Mouse (Mus musculus) T-helper 1 cell (primary cell): Measurements from ENCODE around the gene Nbeal1.
"Not testable (repeated sequence)": the region's sequence is repeated elsewhere in the genome, so short reads cannot be mapped to it uniquely, and the experiment has no call there.

Experiments
- in situ Hi-C: fragments of 300-600 bp; cut with MboI, MseI; formaldehyde crosslinking; loops from one replicate; pipeline ENCODE4 v1.15.1; 2025; ENCODE audit warnings: high pct_unique_total_duplicates

Nbeal1 gene

GRCm38 (mm10) chr1:60179932-60180783, at the start of gene Nbeal1:
Gene Nbeal1, plus strand, starts transcription at chr1:60180599.
- in situ Hi-C loops: no loop called here

- in situ Hi-C loops: no loop called here
Measured at GRCm38 (mm10) chr1:60137346-60137745, 43.1 kb upstream of the Nbeal1 start.

GRCm38 (mm10) chr1:60152700-60153099, 27.7 kb upstream of the Nbeal1 start:
- in situ Hi-C loops: loop anchor here (10.0 kb wide), 1 partner anchor 122 kb away; no protein-coding TSS in a partner anchor

GRCm38 (mm10) chr1:60156651-60157050, 23.7 kb upstream of the Nbeal1 start:
- in situ Hi-C loops: loop anchor here (10.0 kb wide), 1 partner anchor 118 kb away; no protein-coding TSS in a partner anchor

GRCm38 (mm10) chr1:60158411-60158810, 22.0 kb upstream of the Nbeal1 start:
- in situ Hi-C loops: loop anchor here (10.0 kb wide), 1 partner anchor 116 kb away; no protein-coding TSS in a partner anchor

- in situ Hi-C loops: loop anchor here (10.0 kb wide), 1 partner anchor 781 kb away; no protein-coding TSS in a partner anchor
Measured at GRCm38 (mm10) chr1:60163676-60164075, 16.7 kb upstream of the Nbeal1 start.

- in situ Hi-C loops: loop anchor here (10.0 kb wide), 1 partner anchor 775 kb away; no protein-coding TSS in a partner anchor
Measured at GRCm38 (mm10) chr1:60169626-60170025, 10.8 kb upstream of the Nbeal1 start.

- in situ Hi-C loops: no loop called here
Measured at GRCm38 (mm10) chr1:60170251-60170650, 10.1 kb upstream of the Nbeal1 start.

- in situ Hi-C loops: no loop called here
Measured at GRCm38 (mm10) chr1:60173119-60173518, 7.3 kb upstream of the Nbeal1 start.

- in situ Hi-C loops: not testable (repeated sequence)
Measured at GRCm38 (mm10) chr1:60177814-60178213, 2.6 kb upstream of the Nbeal1 start.

- in situ Hi-C loops: no loop called here
Measured at GRCm38 (mm10) chr1:60179376-60179775, 1.0 kb upstream of the Nbeal1 start.

GRCm38 (mm10) chr1:60180784-60181221, 404 bp downstream of the Nbeal1 start:
- in situ Hi-C loops: no loop called here

- in situ Hi-C loops: no loop called here
Measured at GRCm38 (mm10) chr1:60188454-60188853, 8.1 kb downstream of the Nbeal1 start.

- in situ Hi-C loops: no loop called here
Measured at GRCm38 (mm10) chr1:60196813-60197212, 16.4 kb downstream of the Nbeal1 start.

GRCm38 (mm10) chr1:60199006-60199405, 18.6 kb downstream of the Nbeal1 start:
- in situ Hi-C loops: no loop called here

GRCm38 (mm10) chr1:60236261-60236660, 55.9 kb downstream of the Nbeal1 start:
- in situ Hi-C loops: no loop called here

GRCm38 (mm10) chr1:60240430-60240829, 60.0 kb downstream of the Nbeal1 start:
- in situ Hi-C loops: no loop called here

- in situ Hi-C loops: no loop called here
Measured at GRCm38 (mm10) chr1:60268113-60268512, 87.7 kb downstream of the Nbeal1 start.

GRCm38 (mm10) chr1:60269314-60269713, 88.9 kb downstream of the Nbeal1 start:
- in situ Hi-C loops: no loop called here

- in situ Hi-C loops: loop anchor here (10.0 kb wide), 1 partner anchor 118 kb away; no protein-coding TSS in a partner anchor
Measured at GRCm38 (mm10) chr1:60272471-60272870, 92.1 kb downstream of the Nbeal1 start.

- in situ Hi-C loops: no loop called here
Measured at GRCm38 (mm10) chr1:60293921-60294320, 113.5 kb downstream of the Nbeal1 start.

GRCm38 (mm10) chr1:60342808-60343629, 162.6 kb downstream of the Nbeal1 start, which contains the start of gene Cyp20a1:
Gene Cyp20a1, plus strand, starts transcription at chr1:60343323.
- in situ Hi-C loops: no loop called here
